Mouse (Mus musculus) forebrain, embryonic 10.5 days (tissue): ENCODE data around the gene Kcnmb2. TPM values are rescaled to one million over a fixed set of nuclear protein-coding genes. Genes with fewer than 3 reads are reported as not detected.
A peak's percentile ranks its signal among the peaks of the same experiment; 100 is the strongest.

ENCODE experiments used
- DNase-seq: peaks from one replicate; pipeline ENCODE4 v3.0.0-alpha.2; 2017; ENCODE audit warnings: low spot score; ENCODE audit errors: extremely low spot score
- H3K27ac ChIP-seq: fragments of 300-500 bp; sonication (generic); 2 replicates; pipeline ENCODE4 v1.5.1; 2016; ENCODE audit warnings: mild to moderate bottlenecking
- H3K27me3 ChIP-seq: fragments of 300-500 bp; sonication (generic); 2 replicates; pipeline ENCODE4 v1.6.1; 2016; ENCODE audit warnings: mild to moderate bottlenecking; ENCODE audit not compliant: poor library complexity, severe bottlenecking
- H3K36me3 ChIP-seq: fragments of 300-500 bp; sonication (generic); replicated peaks from 2 replicates; pipeline ENCODE4 v1.6.1; 2016; ENCODE audit warnings: mild to moderate bottlenecking, moderate library complexity
- H3K4me1 ChIP-seq: fragments of 300-500 bp; sonication (generic); 2 replicates; pipeline ENCODE4 v1.6.1; 2016
- H3K4me3 ChIP-seq: fragments of 300-500 bp; sonication (generic); 2 replicates; pipeline ENCODE4 v1.5.1; 2016; ENCODE audit warnings: mild to moderate bottlenecking, moderate library complexity
- H3K9me3 ChIP-seq: fragments of 300-500 bp; sonication (generic); 2 replicates; pipeline ENCODE4 v1.6.1; 2016; ENCODE audit warnings: mild to moderate bottlenecking, moderate library complexity
- WGBS: fragments of 180-500 bp; shearing (Covaris S2); methylation state at CpG from one replicate; pipeline ENCODE4 v1.1.7; 2016; 5-methylcytosine and 5-hydroxymethylcytosine counted together
- polyA plus RNA-seq: library from polyadenylated mRNA; unstranded; fragments of >200 nt; fragmentation: Nextera tagmentation; extraction: Ambion mirVana; gene quantifications from 2 replicates; pipeline ENCODE4 v1.2.1, GENCODE M21; 2016

Kcnmb2 gene
- polyA plus RNA-seq = 1.1 and 1.8 TPM in 2 replicates

DNA sequence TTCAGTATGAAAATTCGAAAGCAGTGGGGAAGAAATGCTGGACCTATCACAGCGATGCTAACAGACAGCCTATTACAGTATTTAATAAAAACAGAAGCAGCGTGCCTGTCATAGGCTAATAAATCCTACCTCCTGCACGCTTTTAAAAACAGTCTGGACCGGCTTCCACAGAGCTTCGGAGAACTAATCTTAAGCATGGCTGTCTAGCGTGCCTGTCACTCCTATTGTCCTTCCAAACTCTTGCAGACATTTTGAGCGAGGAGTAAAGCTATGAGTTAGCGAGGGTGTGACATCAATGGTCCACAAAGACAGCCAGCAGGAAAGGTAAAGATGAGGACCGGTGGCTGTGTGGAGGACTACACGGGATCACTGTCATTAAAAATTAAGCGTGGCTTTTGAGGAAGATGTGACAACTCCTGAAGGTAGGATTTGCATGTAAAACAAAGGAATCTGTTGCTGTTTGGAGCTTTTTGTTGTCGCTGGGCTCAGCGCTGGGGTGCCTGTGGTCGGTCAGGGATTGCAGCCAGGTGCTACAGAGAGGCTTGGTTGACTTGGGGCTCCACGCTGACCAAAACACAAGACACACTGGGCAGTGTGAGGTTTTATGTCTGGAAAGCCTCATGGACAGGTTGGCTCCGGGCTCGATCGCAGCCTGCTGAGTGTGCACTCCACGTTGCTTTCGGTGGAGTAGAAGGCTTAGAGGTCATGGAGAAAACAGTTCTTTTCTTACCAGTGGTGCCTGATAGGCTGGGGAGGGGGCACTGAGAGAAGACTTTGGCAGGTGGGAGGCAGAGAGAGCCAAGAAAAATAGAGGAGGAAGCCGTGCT is at the start of gene Kcnmb2:
TSS of gene Kcnmb2 (plus strand) at position 4 of the 827 bp plus-strand sequence.
- H3K4me3 ChIP-seq = peak within 1 kb of the TSS; percentile 50
- no peaks in the 10 kb centered on the region for H3K36me3 ChIP-seq
- peaks cover 36% of the 10 kb centered on the region for H3K4me1 ChIP-seq
- no peaks in the 10 kb centered on the region for H3K9me3 ChIP-seq
- peak; percentile 28 for DNase-seq
- H3K27me3 ChIP-seq = peaks cover 40% of the 10 kb centered on the region
- 2% methylated on average over 22 of the region's 22 CpGs for WGBS
- peak within 1 kb of the TSS; percentile 73 for H3K27ac ChIP-seq

DNA sequence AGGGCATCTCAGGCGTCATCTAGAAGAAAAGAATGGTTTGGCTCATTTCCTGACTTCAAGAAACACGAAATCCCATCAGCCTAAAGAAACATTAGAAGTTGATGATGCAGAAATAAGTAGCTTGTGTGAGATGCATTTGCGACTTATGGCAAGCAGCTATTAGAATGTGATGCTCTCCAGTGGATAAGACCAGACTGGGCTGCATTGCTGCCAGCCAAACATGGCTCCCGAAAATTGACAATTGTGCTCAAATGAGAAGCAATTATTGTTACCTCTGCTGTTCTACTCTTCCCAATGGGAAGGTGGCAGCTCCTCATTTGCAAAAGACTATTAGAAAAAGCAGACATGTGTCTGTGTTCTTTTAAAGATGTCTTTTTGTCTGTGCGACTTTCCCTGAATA is 38.8 kb upstream of the Kcnmb2 start:
- 52% methylated on average over 5 of the region's 5 CpGs for WGBS
- H3K36me3 ChIP-seq = no peaks in the 10 kb centered on the region

DNA sequence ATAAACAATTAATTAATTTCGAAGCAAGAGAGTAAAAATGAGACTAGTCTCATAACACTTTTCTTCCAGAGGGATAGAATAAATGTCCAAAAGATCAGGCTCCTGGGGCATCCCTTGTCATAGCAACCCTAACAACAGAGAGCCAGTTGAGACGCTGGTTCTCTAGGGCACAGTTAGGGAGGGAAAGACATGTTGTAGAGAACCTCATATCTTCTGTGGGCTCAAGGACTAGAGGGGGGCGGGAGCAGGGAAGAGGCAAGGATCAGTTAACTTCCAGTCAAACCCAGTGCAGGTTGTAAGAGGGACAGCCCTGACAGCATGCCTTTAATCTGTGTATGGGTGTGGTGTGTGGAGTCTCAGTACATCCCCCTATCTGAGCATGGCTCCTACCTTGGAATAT is 38.2 kb upstream of the Kcnmb2 start:
- Histone ChIP-seq H3K4me3 (no peak overlapping the region), H3K9me3 (no peaks in the 10 kb centered on the region), H3K4me1 (peaks cover 9% of the 10 kb centered on the region; the same call in 1 of the 2 replicates), H3K27ac (no peak overlapping the region), H3K36me3 (no peaks in the 10 kb centered on the region), H3K27me3 (no peaks in the 10 kb centered on the region)
- no peak for DNase-seq
- WGBS = 82% methylated on average over 3 of the region's 3 CpGs

More for the DNA sequence above, 38.8 kb upstream of the Kcnmb2 start:
- H3K4me3 ChIP-seq = no peak overlapping the region
- no peak for DNase-seq
- H3K9me3 ChIP-seq = no peaks in the 10 kb centered on the region
- H3K27ac ChIP-seq = no peak overlapping the region
- H3K4me1 ChIP-seq = peaks cover 9% of the 10 kb centered on the region; the same call in 1 of the 2 replicates
- no peaks in the 10 kb centered on the region for H3K27me3 ChIP-seq

DNA sequence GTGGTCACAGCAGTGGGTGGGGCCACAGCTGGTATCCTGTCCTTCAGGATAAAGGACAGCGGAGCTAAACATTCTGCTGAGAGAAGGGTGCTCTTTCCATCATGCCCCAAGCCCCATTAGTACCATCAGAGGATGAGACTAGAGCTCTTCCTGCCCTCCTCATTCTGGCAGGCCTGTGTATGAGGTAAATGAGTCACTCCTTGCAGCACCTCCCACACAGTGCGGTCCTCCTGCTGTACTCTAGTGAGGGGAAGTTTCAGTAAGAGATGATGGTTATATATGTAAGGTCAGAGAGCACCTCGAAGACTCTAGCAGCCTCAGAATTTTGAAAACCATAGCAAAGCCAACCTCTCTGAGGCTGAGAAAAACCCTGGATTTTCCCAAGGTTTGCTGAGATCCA is 30.8 kb upstream of the Kcnmb2 start:
- H3K27me3 ChIP-seq = no peaks in the 10 kb centered on the region
- no peak overlapping the region for H3K4me3 ChIP-seq
- 92% methylated on average over 3 of the region's 3 CpGs for WGBS
- DNase-seq = no peak
- no peaks in the 10 kb centered on the region for H3K36me3 ChIP-seq
- no peaks in the 10 kb centered on the region for H3K4me1 ChIP-seq
- no peaks in the 10 kb centered on the region for H3K9me3 ChIP-seq
- H3K27ac ChIP-seq = no peak overlapping the region

DNA sequence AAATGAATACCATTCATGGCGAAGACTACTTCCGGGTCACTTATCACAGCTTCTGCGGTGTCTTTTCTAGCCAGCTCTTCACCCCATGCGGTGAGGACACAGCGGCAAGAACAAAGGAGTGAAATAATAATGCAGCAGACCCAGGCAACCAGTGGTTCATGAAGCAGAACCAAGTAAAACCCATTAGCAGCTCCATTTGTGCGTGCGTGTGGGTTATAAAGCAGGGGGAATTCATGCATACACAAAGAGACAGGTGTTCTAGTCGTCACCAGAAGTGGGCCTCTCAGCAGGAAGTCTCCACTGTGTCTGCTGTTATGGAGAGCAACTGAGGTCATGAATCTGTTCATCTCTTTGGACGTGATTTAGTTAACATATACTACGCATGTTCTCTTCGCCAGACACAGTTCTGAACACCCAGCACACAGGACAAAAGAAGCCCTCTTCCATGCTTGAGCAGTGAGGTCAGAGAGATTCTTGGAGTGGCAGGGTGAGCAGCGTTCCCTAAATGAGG is 19.6 kb upstream of the Kcnmb2 start:
- Histone ChIP-seq H3K4me3 (no peak overlapping the region), H3K27me3 (no peaks in the 10 kb centered on the region), H3K36me3 (no peaks in the 10 kb centered on the region), H3K27ac (no peak overlapping the region), H3K9me3 (no peaks in the 10 kb centered on the region; the same call in 1 of the 2 replicates), H3K4me1 (peaks cover 14% of the 10 kb centered on the region)
- DNase-seq = peak; percentile 30
- 39% methylated on average over 12 of the region's 12 CpGs for WGBS

DNA sequence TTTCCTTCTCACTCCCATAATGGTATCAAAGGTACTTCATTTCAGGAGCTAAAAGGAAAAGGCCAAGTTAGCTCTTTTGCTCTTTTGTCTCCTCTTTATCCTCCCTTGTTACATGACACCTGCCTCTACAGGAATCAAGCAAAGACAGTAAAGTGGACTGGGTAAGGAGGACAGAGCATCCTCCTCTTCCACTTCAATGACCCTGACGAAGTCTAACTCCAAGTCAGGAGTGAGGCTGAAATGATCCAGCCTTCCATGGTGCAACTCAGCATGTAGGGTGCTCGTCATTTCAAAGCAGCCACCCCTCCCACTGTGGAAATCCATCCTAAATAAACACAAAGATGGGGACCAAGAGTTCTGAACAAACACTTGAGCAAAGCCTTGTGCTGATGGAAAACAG is 9.7 kb upstream of the Kcnmb2 start:
- no peaks in the 10 kb centered on the region for H3K9me3 ChIP-seq
- no peak overlapping the region for H3K27ac ChIP-seq

DNA sequence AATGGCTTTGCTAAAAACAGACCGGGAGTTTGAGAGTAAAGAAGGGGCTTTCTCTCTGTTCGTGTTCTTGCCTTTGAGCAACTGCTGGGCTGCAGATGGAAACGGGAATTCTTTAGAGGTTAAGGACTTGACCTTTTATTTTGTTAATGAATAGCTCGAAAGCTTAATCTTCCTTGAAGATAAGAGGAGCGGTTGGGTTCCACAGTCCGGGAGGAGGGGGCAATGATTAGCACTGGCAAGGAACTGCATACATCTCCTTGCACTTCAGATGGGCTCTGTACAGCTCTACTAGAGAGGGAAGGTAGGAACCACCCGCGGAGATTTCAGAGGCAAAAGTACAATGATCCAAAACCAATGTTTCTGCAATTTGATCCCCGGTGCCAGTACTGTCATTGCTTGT is 1.2 kb downstream of the Kcnmb2 start:
- H3K36me3 ChIP-seq = no peaks in the 10 kb centered on the region
- WGBS = 3% methylated on average over 9 of the region's 9 CpGs
- H3K27me3 ChIP-seq = peaks cover 40% of the 10 kb centered on the region
- H3K4me3 ChIP-seq = peak overlapping the region; percentile 50
- peaks cover 36% of the 10 kb centered on the region for H3K4me1 ChIP-seq
- no peaks in the 10 kb centered on the region for H3K9me3 ChIP-seq
- H3K27ac ChIP-seq = no peak overlapping the region
- DNase-seq = peak; percentile 31

More for the DNA sequence above, 9.7 kb upstream of the Kcnmb2 start:
- Histone ChIP-seq H3K27me3 (no peaks in the 10 kb centered on the region), H3K36me3 (no peaks in the 10 kb centered on the region), H3K4me1 (no peaks in the 10 kb centered on the region), H3K4me3 (no peak overlapping the region)
- no peak for DNase-seq
- 73% methylated on average over 2 of the region's 2 CpGs for WGBS

DNA sequence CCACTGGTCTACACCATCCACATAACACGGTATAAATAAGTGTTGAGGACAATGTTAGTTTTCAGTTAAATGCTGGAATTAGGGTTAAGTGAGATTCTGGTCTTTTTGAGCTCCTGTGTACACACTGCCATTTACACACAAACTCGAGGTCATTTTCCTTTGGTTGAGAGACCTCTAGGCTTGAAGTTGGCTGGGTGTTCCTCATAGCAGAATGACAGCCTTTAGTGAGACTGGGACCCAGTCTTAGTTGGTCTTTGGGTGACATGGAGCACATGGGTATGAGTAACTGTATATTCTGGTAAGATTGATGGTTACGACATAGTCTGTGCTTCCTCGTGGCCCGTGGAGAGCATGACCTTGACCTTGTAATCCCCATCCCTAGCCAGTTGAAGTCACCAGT is 1.8 kb downstream of the Kcnmb2 start:
- Histone ChIP-seq H3K4me1 (peaks cover 39% of the 10 kb centered on the region), H3K36me3 (no peaks in the 10 kb centered on the region), H3K4me3 (no peak overlapping the region), H3K27me3 (peaks cover 40% of the 10 kb centered on the region), H3K9me3 (no peaks in the 10 kb centered on the region), H3K27ac (no peak overlapping the region)
- 67% methylated on average over 5 of the region's 5 CpGs for WGBS
- DNase-seq = no peak

DNA sequence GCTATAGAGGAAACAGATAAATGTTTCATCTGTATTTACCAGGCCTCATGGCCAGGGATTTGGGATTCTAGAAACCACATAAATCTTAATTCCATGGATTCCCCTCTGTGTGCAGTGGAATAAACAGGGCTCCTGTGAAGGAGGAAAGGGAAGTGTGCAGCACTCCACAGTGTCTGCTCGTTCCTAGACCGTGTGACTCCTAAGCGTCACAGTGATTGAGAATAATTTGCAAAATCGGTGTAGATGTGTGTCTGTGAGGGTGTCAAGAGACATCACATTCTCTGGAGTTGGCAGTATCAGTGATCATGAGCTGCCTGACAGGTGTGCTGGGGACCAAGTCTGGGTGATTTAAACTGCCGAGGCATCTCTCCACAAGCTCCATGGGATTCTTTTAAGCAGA is 8.9 kb downstream of the Kcnmb2 start:
- Histone ChIP-seq H3K27ac (no peak overlapping the region), H3K9me3 (no peaks in the 10 kb centered on the region), H3K4me3 (no peak overlapping the region), H3K4me1 (0 out of 2 replicates have a peak, but pooled peaks cover 5% of the 10 kb centered on the region), H3K27me3 (no peaks in the 10 kb centered on the region), H3K36me3 (no peaks in the 10 kb centered on the region)
- DNase-seq = no peak
- WGBS = 83% methylated on average over 5 of the region's 5 CpGs

DNA sequence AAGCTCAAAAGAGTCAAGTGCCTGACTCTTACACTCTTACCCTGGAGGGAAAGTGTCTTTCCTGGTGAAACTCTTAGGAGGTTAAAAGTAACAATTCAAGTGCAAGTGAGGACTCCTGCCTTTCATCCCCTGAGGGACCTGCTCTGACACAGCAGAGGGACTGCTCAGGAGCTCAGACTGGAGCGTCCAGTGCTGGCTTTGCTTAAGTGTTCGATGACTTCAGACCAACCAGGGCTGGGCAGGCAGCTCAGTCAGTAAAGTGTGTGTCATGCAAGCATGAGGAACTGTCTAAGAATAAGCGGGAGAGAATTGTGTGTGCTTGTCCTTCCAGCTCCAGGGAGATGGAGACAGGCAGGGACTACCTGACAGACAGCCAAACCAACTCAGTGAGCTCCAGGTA is 9.4 kb downstream of the Kcnmb2 start:
- Histone ChIP-seq H3K9me3 (no peaks in the 10 kb centered on the region), H3K36me3 (no peaks in the 10 kb centered on the region), H3K4me1 (0 out of 2 replicates have a peak, but pooled peaks cover 5% of the 10 kb centered on the region), H3K4me3 (no peak overlapping the region), H3K27me3 (no peaks in the 10 kb centered on the region), H3K27ac (no peak overlapping the region)
- WGBS = 72% methylated on average over 3 of the region's 3 CpGs
- DNase-seq = no peak

DNA sequence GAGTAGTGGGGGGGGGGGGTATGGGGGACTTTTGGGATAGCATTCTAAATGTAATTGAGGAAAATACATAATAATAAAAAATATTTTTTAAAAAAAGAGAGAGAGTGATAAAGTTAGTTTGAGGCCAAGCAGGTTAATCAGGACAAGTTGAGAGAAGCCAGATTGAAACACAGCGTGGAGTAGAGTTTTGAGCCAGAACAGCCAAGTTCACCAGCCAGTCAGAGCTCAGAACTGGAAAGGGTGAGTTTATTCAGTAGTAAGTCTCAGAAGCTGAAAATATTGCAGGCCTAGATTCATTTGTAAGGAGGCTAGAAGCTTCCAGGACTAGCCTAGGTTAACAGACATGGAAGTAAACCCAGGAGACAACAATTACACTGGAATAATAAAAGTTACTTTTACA is 26.2 kb downstream of the Kcnmb2 start:
- H3K9me3 ChIP-seq = no peaks in the 10 kb centered on the region
- H3K27me3 ChIP-seq = no peaks in the 10 kb centered on the region
- H3K27ac ChIP-seq = no peak overlapping the region
- 93% methylated on average over 1 of the region's 1 CpGs for WGBS
- H3K4me1 ChIP-seq = no peaks in the 10 kb centered on the region
- no peak overlapping the region for H3K4me3 ChIP-seq
- no peak for DNase-seq
- no peaks in the 10 kb centered on the region for H3K36me3 ChIP-seq

DNA sequence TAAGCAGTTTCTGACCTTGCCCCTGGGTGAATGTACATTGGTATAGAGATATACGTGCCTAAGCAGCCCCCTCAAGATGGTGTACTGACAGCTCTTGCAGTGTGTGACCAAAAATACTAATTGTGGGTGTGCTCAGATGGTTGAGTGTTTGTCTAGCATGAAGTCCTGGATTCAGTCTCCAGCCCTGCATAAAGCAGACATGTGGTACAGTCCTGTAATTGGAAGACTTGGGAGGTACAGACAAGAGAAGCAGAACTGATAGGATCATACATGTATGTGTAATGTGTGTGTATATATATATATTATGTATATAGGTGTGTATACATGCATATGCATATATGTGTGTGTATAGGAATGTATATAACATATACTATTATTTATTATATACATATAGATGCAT is 32.4 kb downstream of the Kcnmb2 start:
- Histone ChIP-seq H3K36me3 (no peaks in the 10 kb centered on the region), H3K27ac (no peak overlapping the region), H3K27me3 (no peaks in the 10 kb centered on the region), H3K4me1 (no peaks in the 10 kb centered on the region), H3K4me3 (no peak overlapping the region), H3K9me3 (no peaks in the 10 kb centered on the region)
- no peak for DNase-seq
- WGBS = 89% methylated on average over 1 of the region's 1 CpGs

DNA sequence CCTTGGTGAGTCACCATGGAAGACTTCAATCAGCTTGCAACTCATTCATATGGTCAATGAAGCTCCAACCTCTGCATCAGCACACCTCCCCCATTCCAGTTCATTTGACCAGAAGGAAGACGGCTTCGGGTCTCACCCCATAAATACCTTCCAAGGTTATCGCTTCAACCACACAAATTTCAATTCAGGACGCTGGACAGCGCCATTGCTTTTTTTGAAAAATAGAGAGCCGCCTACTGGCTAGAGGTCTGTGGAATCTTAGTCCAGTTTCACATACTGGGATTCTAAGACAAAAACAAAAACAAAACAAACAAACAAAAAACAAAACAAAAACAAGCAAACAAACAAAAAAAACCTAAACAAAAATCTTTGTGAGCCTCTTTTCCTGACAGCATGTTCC is 39.2 kb downstream of the Kcnmb2 start:
- DNase-seq = peak; percentile 23
- 27% methylated on average over 6 of the region's 6 CpGs for WGBS
- H3K4me1 ChIP-seq = no peaks in the 10 kb centered on the region
- H3K36me3 ChIP-seq = no peaks in the 10 kb centered on the region
- H3K9me3 ChIP-seq = no peaks in the 10 kb centered on the region
- H3K4me3 ChIP-seq = no peak overlapping the region
- H3K27me3 ChIP-seq = no peaks in the 10 kb centered on the region
- no peak overlapping the region for H3K27ac ChIP-seq
